Mouse (Mus musculus) midbrain, embryonic 16.5 days (tissue): ENCODE measurements around the gene Mfsd2b. TPM values are rescaled to one million over a fixed set of nuclear protein-coding genes. Genes with fewer than 3 reads are reported as not detected.

Experiments used
- polyA plus RNA-seq: library from polyadenylated mRNA; unstranded; fragments of >200 nt; fragmentation: Nextera tagmentation; extraction: Ambion mirVana; gene quantifications from 2 replicates; pipeline ENCODE4 v1.2.1, GENCODE M21; 2015

Mfsd2b gene
- polyA plus RNA-seq, 1 experiment from 2014 or later, result 3.0 TPM

Other genes starting within 250 kb of the Mfsd2b start
- 0.69 and 1.1 TPM in 2 replicates for gene Fam228a, start 135.9 kb downstream of the Mfsd2b start, polyA plus RNA-seq
- 15.1 and 17.4 TPM in 2 replicates for gene Pfn4, start 105.3 kb downstream of the Mfsd2b start, polyA plus RNA-seq
- gene Fam228b, start 105.1 kb downstream of the Mfsd2b start, polyA plus RNA-seq, result 5.9 and 8.0 TPM in 2 replicates
- gene Sf3b6, start 56.8 kb downstream of the Mfsd2b start, polyA plus RNA-seq, result 204 TPM in 2 replicates
- 36.7 and 43.0 TPM in 2 replicates for gene Fkbp1b, start 32.8 kb downstream of the Mfsd2b start, polyA plus RNA-seq
- 12.7 and 14.4 TPM in 2 replicates for gene Wdcp, start 31.1 kb downstream of the Mfsd2b start, polyA plus RNA-seq
- 38.7 and 40.9 TPM in 2 replicates for gene Ubxn2a, start 33.3 kb upstream of the Mfsd2b start, polyA plus RNA-seq
- 8.0 and 9.7 TPM in 2 replicates for gene Atad2b, start 43.0 kb upstream of the Mfsd2b start, polyA plus RNA-seq